Mouse (Mus musculus) thymus, postnatal 36 days (tissue): ENCODE data around the gene St13.

ENCODE experiments used
- DNase-seq, 2 experiments: peaks; one replicate each; pipeline ENCODE4 v3.0.0; 2022; ENCODE audit warnings: mixed read lengths in 2 of 2

The St13 gene

GRCm38 (mm10) chr15:81364271-81364670, 35.6 kb downstream of the St13 start:
- no peak for DNase-seq

GRCm38 (mm10) chr15:81362501-81362900, 37.4 kb downstream of the St13 start:
- DNase-seq = no peak

- DNase-seq = no peak
Observed at GRCm38 (mm10) chr15:81361417-81362015, 38.4 kb downstream of the St13 start.

- no peak for DNase-seq
Observed at GRCm38 (mm10) chr15:81361022-81361404, 38.9 kb downstream of the St13 start.

DNA sequence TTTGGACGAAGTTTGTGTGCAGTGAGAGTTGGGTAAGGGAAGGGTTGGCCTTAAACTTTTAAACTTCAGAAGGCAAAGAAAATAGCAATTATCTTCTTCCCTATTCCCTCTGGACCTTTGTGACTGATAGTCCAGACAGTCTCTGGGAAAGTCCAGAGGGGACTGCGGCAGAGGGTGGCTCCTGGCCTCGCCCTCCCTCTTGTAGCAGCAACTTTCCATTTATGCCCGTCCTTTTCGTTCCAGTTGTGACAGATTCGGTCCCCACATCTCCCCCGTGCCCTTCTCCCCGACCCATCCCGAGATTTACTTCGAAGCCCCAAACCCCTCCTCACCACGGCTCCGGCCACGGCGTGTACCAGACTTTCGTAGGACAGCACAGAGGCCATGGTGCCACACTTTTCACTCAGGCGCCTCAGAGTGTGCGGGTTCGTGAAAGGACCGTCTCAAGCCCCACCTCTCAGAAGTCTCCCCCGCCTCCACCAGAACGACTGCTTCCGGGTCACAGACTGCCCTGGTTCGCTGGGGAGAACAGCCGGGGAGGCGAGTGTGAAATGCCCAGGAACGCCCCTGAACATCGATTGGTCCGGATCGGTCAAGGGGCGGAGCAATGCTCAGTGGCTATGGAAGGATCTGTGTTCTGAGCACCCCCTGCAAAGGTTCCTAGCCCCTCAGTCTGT, 39.4 kb downstream of the St13 start, which contains the start of gene Slc25a17:
TSS of gene Slc25a17 (minus strand) at position 468 of the 677 bp plus-strand sequence.
- DNase-seq = peak; percentile 93 to 96

- no peak for DNase-seq
Observed at GRCm38 (mm10) chr15:81359421-81359820, 40.5 kb downstream of the St13 start.

GRCm38 (mm10) chr15:81358943-81359342, 40.9 kb downstream of the St13 start:
- DNase-seq = no peak

- no peak for DNase-seq
Observed at GRCm38 (mm10) chr15:81356946-81357345, 42.9 kb downstream of the St13 start.

DNA sequence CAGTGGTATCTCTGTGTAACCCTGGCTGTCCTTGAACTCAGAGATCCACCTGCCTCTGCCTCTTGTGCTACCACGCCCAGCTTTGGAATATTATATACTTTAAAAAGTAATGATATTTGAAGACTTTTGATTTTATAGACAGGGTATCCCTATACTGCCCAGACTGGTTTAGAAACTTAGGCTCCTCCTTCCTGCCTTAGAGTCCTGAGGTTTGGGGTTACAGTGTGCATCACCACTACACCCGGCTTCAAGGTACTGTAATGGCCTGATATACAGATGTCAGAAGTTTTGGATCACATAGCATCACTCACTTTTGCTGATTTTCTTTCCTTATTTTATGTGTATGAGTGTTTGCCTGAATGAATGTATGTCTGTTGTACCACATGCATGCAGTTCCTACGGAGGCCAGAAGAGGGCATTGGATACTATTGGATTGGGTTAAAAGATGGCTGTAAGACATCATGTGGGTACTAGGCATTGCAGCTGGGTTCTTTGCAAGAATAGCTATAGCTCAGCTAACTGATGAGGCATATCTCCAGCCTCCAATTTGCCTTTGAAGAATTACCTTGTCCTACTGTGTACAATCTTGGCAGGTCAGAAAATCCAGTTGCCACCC, 44.6 kb downstream of the St13 start:
- peak; percentile 52 to 67 for DNase-seq

DNA sequence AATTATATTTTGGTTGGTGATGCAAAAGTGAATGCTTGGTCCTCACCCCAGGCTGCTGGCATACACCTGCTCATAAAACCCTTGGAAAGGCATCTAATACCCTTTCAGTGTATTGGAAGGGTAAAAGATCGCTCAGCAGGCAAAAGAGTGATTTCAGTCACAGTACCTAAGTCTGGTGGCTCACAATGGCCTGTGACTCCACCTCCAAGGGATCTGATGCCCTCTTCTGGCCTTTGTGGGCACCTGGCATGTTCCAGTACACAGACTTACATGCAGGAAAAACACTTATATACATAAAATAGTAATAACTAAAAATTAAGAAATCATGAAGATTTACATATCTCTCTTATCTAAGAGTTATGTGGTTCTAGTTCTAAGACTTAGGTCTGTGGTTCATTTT, 47.2 kb downstream of the St13 start:
- DNase-seq = no peak

- no peak for DNase-seq
Observed at GRCm38 (mm10) chr15:81350401-81350800, 49.5 kb downstream of the St13 start.

- no peak for DNase-seq
Observed at GRCm38 (mm10) chr15:81348366-81348765, 51.5 kb downstream of the St13 start.

DNA sequence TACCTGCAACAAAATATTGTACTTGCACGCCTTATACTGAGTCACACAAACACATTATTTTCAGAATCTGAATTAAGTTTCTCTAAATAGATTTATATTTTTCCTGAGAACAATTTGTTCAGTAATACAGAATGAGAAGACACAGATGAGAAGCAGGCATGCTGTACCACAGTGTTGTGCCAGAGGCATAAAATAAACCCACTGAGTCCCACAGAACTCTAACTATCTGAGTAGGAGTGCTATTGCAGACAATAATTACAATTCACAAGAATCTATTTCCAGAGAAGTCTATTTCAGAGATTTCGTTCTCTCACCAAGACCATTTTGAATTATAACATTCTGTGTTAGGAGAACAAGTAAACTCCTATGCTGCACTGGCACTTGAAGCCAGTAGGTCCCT, 52.4 kb downstream of the St13 start:
- DNase-seq = no peak

DNA sequence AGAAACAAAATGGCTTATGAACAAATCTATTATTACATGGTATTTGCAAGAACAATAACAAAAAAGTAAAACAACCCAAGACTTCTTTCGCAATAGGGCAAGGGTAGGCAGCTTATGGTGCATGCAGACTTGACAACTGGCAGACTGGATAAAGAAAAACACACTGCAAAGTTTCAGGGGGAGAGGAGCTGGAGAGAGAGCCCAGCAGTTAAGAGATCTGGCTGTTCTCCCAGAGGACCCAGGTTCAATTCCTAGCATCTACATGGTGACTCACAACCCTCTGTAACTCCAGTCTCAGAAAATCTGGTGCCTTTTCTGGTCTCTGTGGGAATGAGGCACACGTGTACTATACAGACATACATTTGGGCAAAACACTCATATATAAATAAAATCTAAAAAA, 58.5 kb downstream of the St13 start:
- no peak for DNase-seq

DNA sequence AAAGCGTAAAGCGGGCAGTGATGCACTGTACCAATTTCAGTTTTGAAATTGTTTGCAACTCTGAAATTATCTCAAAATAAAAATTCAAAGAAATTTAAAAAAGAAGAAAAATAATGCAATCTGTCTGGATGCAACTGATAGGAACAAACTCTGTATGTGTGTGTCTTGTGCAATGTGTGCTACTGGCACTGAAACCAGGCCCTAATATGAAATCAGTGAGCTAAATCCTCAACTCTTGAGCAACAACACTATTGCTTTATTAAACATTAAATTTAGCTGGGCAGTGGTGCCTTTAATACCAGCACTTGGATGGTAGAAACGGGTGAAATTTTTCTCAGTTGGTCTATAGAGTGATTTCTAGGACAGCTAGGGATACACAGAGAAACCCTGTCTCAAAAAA, 60.7 kb downstream of the St13 start:
- no peak for DNase-seq

GRCm38 (mm10) chr15:81336466-81336865, 63.4 kb downstream of the St13 start:
- no peak for DNase-seq

GRCm38 (mm10) chr15:81332517-81332916, 67.4 kb downstream of the St13 start:
- DNase-seq = no peak

GRCm38 (mm10) chr15:81330816-81331433, 69.0 kb downstream of the St13 start:
- no peak for DNase-seq

- DNase-seq = no peak
Observed at GRCm38 (mm10) chr15:81329721-81330369, 70.0 kb downstream of the St13 start.

GRCm38 (mm10) chr15:81327501-81327900, 72.4 kb downstream of the St13 start:
- no peak for DNase-seq

DNA sequence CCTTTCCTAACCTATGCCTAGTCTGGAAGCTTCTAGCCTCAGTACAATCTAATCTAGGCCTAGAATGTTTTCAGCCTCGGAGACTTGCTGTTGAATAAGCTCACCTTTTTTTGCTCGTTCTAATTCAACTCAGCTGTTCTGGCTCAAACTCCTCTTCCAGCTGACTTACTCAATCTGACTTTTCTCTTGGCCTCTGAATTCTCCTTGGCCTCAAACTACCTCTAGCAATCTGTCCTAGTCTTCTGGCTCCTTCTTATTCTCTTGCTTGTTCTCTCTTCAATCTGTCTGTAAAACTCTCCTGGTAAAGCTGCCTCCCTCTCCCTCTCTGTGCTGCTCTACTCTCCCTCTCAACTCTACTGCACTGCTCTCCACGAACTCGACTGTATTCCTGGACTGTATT, 74.9 kb downstream of the St13 start:
- DNase-seq = no peak

GRCm38 (mm10) chr15:81320137-81320536, 79.7 kb downstream of the St13 start:
- DNase-seq = no peak

DNA sequence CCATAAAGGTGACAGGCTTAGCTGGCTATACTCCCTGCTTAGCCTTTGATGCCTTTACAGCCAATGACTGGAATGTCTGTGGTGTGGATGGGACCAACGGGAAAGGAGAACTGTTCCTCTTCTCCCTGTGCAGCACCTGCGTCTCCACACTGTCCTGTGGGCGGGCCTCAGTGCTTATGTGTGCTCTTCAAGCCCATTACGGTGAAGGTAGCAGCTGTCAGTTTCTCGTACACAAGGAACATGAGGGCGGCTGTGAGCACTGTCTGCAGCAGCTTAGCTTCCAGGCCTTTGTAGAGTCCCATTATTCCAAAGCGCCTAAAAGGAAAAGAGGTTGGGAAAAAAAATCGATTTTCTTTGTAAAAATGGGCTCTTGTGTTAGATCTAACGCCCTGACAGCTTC, 80.4 kb downstream of the St13 start:
- no peak for DNase-seq
